Mouse (Mus musculus) lung, embryonic 15.5 days (tissue): ENCODE data around the gene Hdac8. TPM values are rescaled to one million over a fixed set of nuclear protein-coding genes. Genes with fewer than 3 reads are reported as not detected.

Experiments
- ATAC-seq: fragments of 200-750 bp; cut with Nextera tagmentation; 2 replicates; pipeline ENCODE4 v1.8.0; 2017; ENCODE audit warnings: moderate number of reproducible peaks, borderline replicate concordance; ENCODE audit not compliant: low FRiP score, low TSS enrichment; ENCODE audit errors: extremely low read depth
- H3K27ac ChIP-seq: fragments of 300-500 bp; sonication (generic); 2 replicates; pipeline ENCODE4 v1.5.1; 2015; ENCODE audit warnings: moderate library complexity, mild to moderate bottlenecking, inconsistent platforms
- H3K27me3 ChIP-seq: fragments of 300-500 bp; sonication (generic); 2 replicates; pipeline ENCODE4 v1.6.1; 2015; ENCODE audit warnings: inconsistent platforms
- H3K36me3 ChIP-seq: fragments of 300-500 bp; sonication (generic); 2 replicates; pipeline ENCODE4 v1.6.1; 2015; ENCODE audit warnings: inconsistent platforms
- H3K4me1 ChIP-seq: fragments of 300-500 bp; sonication (generic); 2 replicates; pipeline ENCODE4 v1.6.1; 2015; ENCODE audit warnings: inconsistent platforms
- H3K4me2 ChIP-seq: fragments of 300-500 bp; sonication (generic); 2 replicates; pipeline ENCODE4 v1.6.1; 2015; ENCODE audit warnings: inconsistent platforms, mild to moderate bottlenecking, moderate library complexity
- H3K4me3 ChIP-seq: fragments of 300-500 bp; sonication (generic); 2 replicates; pipeline ENCODE4 v1.5.1; 2015; ENCODE audit warnings: mild to moderate bottlenecking, inconsistent platforms
- H3K9ac ChIP-seq: fragments of 300-500 bp; sonication (generic); 2 replicates; pipeline ENCODE4 v1.6.1; 2015; ENCODE audit warnings: inconsistent platforms
- H3K9me3 ChIP-seq: fragments of 300-500 bp; sonication (generic); 2 replicates; pipeline ENCODE4 v1.6.1; 2016; ENCODE audit warnings: inconsistent platforms
- WGBS: fragments of 180-500 bp; shearing (Covaris S2); methylation state at CpG from one replicate; pipeline ENCODE4 v1.1.7; 2015; 5-methylcytosine and 5-hydroxymethylcytosine counted together
- polyA plus RNA-seq: library from polyadenylated mRNA; unstranded; fragments of >200 nt; fragmentation: Nextera tagmentation; extraction: Ambion mirVana; gene quantifications from 2 replicates; pipeline ENCODE4 v1.2.1, GENCODE M21; 2015

Hdac8 gene
- polyA plus RNA-seq, 1 experiment from 2014 or later, result 11.8 TPM

GRCm38 (mm10) chrX:102416972-102417371 is 88.2 kb downstream of the Hdac8 start:
- Histone ChIP-seq H3K9ac (no peak overlapping the region), H3K27ac (no peak overlapping the region), H3K9me3 (no peaks in the 10 kb centered on the region), H3K27me3 (peaks cover 14% of the 10 kb centered on the region; the same call in 1 of the 2 replicates), H3K4me2 (no peak overlapping the region), H3K4me1 (no peaks in the 10 kb centered on the region), H3K36me3 (no peaks in the 10 kb centered on the region), H3K4me3 (no peak overlapping the region)
- WGBS, result 68% methylated on average over 4 of the region's 4 CpGs
- no peak for ATAC-seq

- Histone ChIP-seq H3K9me3 (no peaks in the 10 kb centered on the region), H3K4me3 (no peak overlapping the region), H3K27me3 (peaks cover 14% of the 10 kb centered on the region; the same call in 1 of the 2 replicates), H3K9ac (no peak overlapping the region), H3K36me3 (no peaks in the 10 kb centered on the region), H3K4me1 (no peaks in the 10 kb centered on the region), H3K27ac (no peak overlapping the region), H3K4me2 (no peak overlapping the region)
- ATAC-seq, result no peak
- 63% methylated on average over 4 of the region's 4 CpGs for WGBS
Observed at GRCm38 (mm10) chrX:102416386-102416785, 88.8 kb downstream of the Hdac8 start.

GRCm38 (mm10) chrX:102384765-102385164 is 120.4 kb downstream of the Hdac8 start:
- H3K9me3 ChIP-seq, result no peaks in the 10 kb centered on the region
- peaks cover 12% of the 10 kb centered on the region; the same call in 1 of the 2 replicates for H3K27me3 ChIP-seq
- H3K27ac ChIP-seq, result no peak overlapping the region
- no peak overlapping the region for H3K4me2 ChIP-seq
- no peaks in the 10 kb centered on the region for H3K36me3 ChIP-seq
- H3K4me1 ChIP-seq, result no peaks in the 10 kb centered on the region
- H3K9ac ChIP-seq, result no peak overlapping the region
- H3K4me3 ChIP-seq, result no peak overlapping the region
- no peak for ATAC-seq
- WGBS, result 80% methylated on average over 3 of the region's 3 CpGs

DNA sequence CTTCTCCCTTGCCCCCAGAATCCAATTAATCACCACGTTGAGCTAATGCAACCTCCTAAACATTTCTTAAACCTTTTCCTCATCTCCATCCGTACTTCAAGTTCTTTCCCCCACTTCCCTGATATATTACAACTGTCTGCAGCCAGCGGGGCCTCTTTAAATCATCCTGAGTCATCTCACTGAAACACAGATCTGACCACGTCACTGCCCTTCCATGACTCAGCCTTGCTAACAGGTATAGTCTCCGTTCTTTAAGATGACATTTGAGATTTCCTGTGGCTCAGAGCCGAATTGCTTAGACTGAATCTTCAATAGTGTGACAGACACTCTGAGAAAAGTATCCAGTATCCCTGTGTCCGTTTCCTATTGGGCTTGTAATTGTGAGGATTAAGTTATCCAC is 122.0 kb downstream of the Hdac8 start:
- no peaks in the 10 kb centered on the region for H3K9me3 ChIP-seq
- no peak overlapping the region for H3K27ac ChIP-seq
- H3K36me3 ChIP-seq, result no peaks in the 10 kb centered on the region
- no peak for ATAC-seq
- no peak overlapping the region for H3K4me2 ChIP-seq
- H3K9ac ChIP-seq, result no peak overlapping the region
- peaks cover 12% of the 10 kb centered on the region; the same call in 1 of the 2 replicates for H3K27me3 ChIP-seq
- H3K4me1 ChIP-seq, result no peaks in the 10 kb centered on the region
- H3K4me3 ChIP-seq, result no peak overlapping the region
- WGBS, result 57% methylated on average over 7 of the region's 7 CpGs

- no peak overlapping the region for H3K4me2 ChIP-seq
- H3K9me3 ChIP-seq, result no peaks in the 10 kb centered on the region
- peaks cover 3% of the 10 kb centered on the region; the same call in 1 of the 2 replicates for H3K27me3 ChIP-seq
- H3K4me3 ChIP-seq, result no peak overlapping the region
- H3K36me3 ChIP-seq, result no peaks in the 10 kb centered on the region
- no peak for ATAC-seq
- 85% methylated on average over 3 of the region's 3 CpGs for WGBS
- no peaks in the 10 kb centered on the region for H3K4me1 ChIP-seq
- H3K9ac ChIP-seq, result no peak overlapping the region
- H3K27ac ChIP-seq, result no peak overlapping the region
Observed at GRCm38 (mm10) chrX:102366510-102366909, 138.6 kb downstream of the Hdac8 start.

- Histone ChIP-seq H3K27me3 (no peaks in the 10 kb centered on the region), H3K4me2 (no peak overlapping the region), H3K36me3 (no peaks in the 10 kb centered on the region), H3K9ac (no peak overlapping the region), H3K4me3 (no peak overlapping the region), H3K9me3 (no peaks in the 10 kb centered on the region), H3K27ac (no peak overlapping the region), H3K4me1 (no peaks in the 10 kb centered on the region)
- no peak for ATAC-seq
- 86% methylated on average over 2 of the region's 2 CpGs for WGBS
Observed at GRCm38 (mm10) chrX:102362244-102362643, 142.9 kb downstream of the Hdac8 start.

- Histone ChIP-seq H3K4me3 (no peak overlapping the region), H3K36me3 (no peaks in the 10 kb centered on the region), H3K9me3 (no peaks in the 10 kb centered on the region), H3K27ac (no peak overlapping the region), H3K4me1 (no peaks in the 10 kb centered on the region), H3K27me3 (peaks cover 22% of the 10 kb centered on the region; the same call in 1 of the 2 replicates), H3K9ac (no peak overlapping the region), H3K4me2 (no peak overlapping the region)
- 76% methylated on average over 3 of the region's 3 CpGs for WGBS
- ATAC-seq, result no peak
Observed at GRCm38 (mm10) chrX:102353412-102353811, 151.7 kb downstream of the Hdac8 start.

DNA sequence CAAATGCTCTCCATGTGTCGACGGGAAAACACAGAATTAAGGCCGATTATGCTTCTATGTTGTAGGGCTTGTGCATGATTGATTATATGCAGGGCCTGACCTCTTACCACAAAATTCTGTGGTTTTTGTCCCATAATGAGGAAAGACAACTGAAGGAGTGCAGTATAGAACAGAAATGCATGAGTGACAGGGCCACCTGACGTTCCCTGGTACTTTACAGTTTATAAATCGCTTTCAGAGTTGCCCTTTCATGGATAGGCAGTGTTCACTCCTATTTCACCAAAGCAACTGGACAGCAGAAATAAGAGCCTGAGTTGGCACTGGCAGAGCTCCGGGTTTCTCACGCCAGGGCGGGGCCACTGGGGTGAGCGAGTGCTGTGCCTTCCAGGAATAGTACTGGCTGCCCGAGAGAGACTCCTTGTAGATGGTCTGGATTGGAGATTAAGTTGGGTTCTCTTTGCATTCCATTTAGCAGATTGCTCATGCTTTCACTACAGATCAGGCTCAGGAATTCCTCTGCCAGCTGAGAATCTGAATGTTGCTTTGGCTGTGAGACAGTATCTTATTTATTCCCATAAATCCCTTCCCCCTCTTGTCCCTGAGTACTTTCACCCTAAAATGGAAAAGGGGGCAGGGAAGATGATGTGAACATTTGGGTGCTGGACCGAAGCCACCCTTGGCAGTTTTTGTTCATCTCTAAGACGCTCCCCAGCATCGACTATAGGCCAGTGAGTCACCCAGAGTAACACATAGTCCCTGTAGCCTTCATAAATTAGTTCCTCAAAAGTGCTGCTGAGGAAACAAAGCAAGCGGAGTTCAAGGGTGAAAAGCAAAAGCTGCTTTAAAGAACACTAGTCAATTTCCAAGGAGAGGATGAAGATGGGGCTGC is 155.1 kb downstream of the Hdac8 start:
- Histone ChIP-seq H3K4me2 (no peak overlapping the region), H3K4me1 (no peaks in the 10 kb centered on the region), H3K4me3 (no peak overlapping the region), H3K9ac (no peak overlapping the region), H3K36me3 (no peaks in the 10 kb centered on the region), H3K27me3 (peaks cover 30% of the 10 kb centered on the region; the same call in 1 of the 2 replicates), H3K27ac (no peak overlapping the region), H3K9me3 (no peaks in the 10 kb centered on the region)
- WGBS, result 56% methylated on average over 14 of the region's 14 CpGs
- no peak for ATAC-seq

DNA sequence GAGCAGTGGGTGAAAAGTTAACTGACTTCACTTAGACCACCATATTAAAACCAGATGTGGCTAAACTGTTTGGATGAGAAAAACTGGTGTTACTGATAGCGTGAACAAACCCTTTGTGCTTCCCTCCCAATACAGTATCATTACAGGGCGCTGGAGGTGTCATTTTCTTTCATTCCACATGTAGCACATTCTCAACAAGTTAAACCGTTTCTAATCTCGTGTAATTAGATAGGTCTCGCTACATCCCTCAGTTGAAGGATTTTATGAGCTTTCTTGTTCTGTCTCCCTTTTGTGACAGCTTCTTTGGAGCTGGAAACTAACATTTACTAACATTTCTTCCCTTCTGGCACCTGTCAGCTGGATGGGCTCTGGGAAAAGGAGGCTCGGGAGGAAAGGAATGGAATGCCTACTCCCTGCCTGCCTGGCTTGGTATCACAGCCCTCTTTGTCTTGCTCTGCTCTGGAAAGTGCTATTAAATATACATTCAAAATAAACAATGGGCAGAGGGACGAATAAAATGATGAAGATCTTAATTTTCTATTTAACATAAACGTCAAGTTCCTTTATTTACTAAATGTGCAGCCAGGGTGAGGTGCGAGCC is 156.2 kb downstream of the Hdac8 start:
- no peaks in the 10 kb centered on the region for H3K4me1 ChIP-seq
- H3K27me3 ChIP-seq, result peaks cover 30% of the 10 kb centered on the region; the same call in 1 of the 2 replicates
- no peak for ATAC-seq
- 36% methylated on average over 9 of the region's 9 CpGs for WGBS
- no peaks in the 10 kb centered on the region for H3K9me3 ChIP-seq
- H3K9ac ChIP-seq, result no peak overlapping the region
- no peak overlapping the region for H3K4me3 ChIP-seq
- no peaks in the 10 kb centered on the region for H3K36me3 ChIP-seq
- no peak overlapping the region for H3K4me2 ChIP-seq
- no peak overlapping the region for H3K27ac ChIP-seq

GRCm38 (mm10) chrX:102341688-102342087 is 163.5 kb downstream of the Hdac8 start:
- no peak for ATAC-seq
- Histone ChIP-seq H3K4me2 (no peak overlapping the region), H3K4me3 (no peak overlapping the region), H3K4me1 (no peaks in the 10 kb centered on the region), H3K27me3 (peaks cover 11% of the 10 kb centered on the region; the same call in 1 of the 2 replicates), H3K9ac (no peak overlapping the region), H3K9me3 (no peaks in the 10 kb centered on the region), H3K36me3 (no peaks in the 10 kb centered on the region), H3K27ac (no peak overlapping the region)
- 62% methylated on average over 4 of the region's 4 CpGs for whole genome bisulfite sequencing

DNA sequence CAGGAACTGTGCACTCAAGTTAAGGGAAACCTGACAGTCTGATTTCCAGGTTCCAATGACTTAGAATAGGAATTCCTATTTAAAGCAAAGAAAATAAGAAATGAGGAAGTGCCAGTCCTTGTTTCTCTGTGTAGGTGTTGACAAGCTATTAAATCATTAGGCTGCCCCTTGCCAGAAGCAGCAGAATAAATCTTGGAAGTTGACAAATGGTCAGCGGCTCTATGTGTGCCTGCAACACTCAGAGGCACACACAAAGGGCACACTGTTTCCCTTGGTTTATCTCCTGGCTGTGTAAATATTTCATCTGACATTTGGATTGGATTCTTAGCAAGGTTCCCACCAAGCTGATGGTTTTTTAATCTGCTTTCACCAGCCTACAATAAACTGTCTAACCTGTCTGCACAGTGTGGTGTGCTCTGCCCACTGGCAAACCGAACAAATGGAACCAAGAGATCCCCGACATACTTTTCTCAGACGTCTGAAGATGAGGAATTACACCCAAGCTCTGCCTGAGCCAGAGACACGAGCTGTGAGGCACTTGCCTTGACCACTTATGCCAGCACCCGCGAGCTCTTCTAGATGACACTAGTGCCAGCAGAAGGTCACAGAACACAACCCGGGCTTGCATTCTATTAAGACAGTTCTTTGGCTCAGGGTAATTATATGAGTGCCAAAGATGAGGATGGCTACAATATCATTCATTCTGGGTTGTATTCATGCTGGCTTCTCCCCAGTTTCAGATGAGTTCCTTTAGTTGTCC is 165.6 kb downstream of the Hdac8 start:
- no peaks in the 10 kb centered on the region for H3K4me1 ChIP-seq
- ATAC-seq, result no peak
- WGBS, result 34% methylated on average over 8 of the region's 8 CpGs

More for the DNA sequence above, 165.6 kb downstream of the Hdac8 start:
- peaks cover 11% of the 10 kb centered on the region; the same call in 1 of the 2 replicates for H3K27me3 ChIP-seq
- H3K27ac ChIP-seq, result no peak overlapping the region
- no peak overlapping the region for H3K4me3 ChIP-seq
- H3K36me3 ChIP-seq, result no peaks in the 10 kb centered on the region
- no peaks in the 10 kb centered on the region for H3K9me3 ChIP-seq
- no peak overlapping the region for H3K4me2 ChIP-seq
- H3K9ac ChIP-seq, result no peak overlapping the region
